Mouse (Mus musculus): ENCODE data around the gene Ttll8. TPM values are rescaled to one million over a fixed set of nuclear protein-coding genes. Genes with fewer than 3 reads are reported as not detected.

Gene Ttll8
- polyA plus RNA-seq, 1 experiment from 2014 or later = not detected

GRCm38 (mm10) chr15:88841160-88841559, 113.1 kb downstream of the Ttll8 start:
- no peak overlapping the region for H3K4me2 ChIP-seq (ENCODE audit: low read depth, severe bottlenecking)
- ATAC-seq (ENCODE audit: insufficient number of reproducible peaks, low FRiP score, low TSS enrichment, low read depth) (no peak), DNase-seq (ENCODE audit: low spot score) (no peak)
- no peaks in the 10 kb centered on the region for H3K27me3 ChIP-seq (ENCODE audit: control insufficient read depth, insufficient read depth, low read length)
- no peak overlapping the region for H3K9ac ChIP-seq (ENCODE audit: low read length)
- H3K4me3 ChIP-seq (ENCODE audit: low read depth, low read length) = no peak overlapping the region
- no peak overlapping the region for H3K27ac ChIP-seq (replicated peaks; ENCODE audit: low read depth, low read length)
- no peaks in the 10 kb centered on the region for H3K36me3 ChIP-seq (ENCODE audit: control insufficient read depth, insufficient read depth, low read length)
- peaks cover 32% of the 10 kb centered on the region for H3K4me1 ChIP-seq (ENCODE audit: control insufficient read depth, insufficient read depth, low read length)
- H3K9me3 ChIP-seq (ENCODE audit: control insufficient read depth, low read length) = no peaks in the 10 kb centered on the region
- WGBS = 87% methylated on average over 2 of the region's 2 CpGs

Other genes starting within 250 kb of the Ttll8 start
- gene Brd1, start 220.2 kb downstream of the Ttll8 start, polyA plus RNA-seq (2014; fragmentation: Nextera tagmentation; extraction: Ambion mirVana) = 30.4 and 30.9 TPM in 2 replicates
- 34.8 and 35.1 TPM in 2 replicates for gene Zbed4, start 202.8 kb downstream of the Ttll8 start, polyA plus RNA-seq (2014; fragmentation: Nextera tagmentation; extraction: Ambion mirVana)
- 11.5 and 12.0 TPM in 2 replicates for gene Alg12, start 135.1 kb downstream of the Ttll8 start, polyA plus RNA-seq (2014; fragmentation: Nextera tagmentation; extraction: Ambion mirVana)
- gene Creld2, start 134.8 kb downstream of the Ttll8 start, polyA plus RNA-seq (2014; fragmentation: Nextera tagmentation; extraction: Ambion mirVana) = 94.3 and 94.9 TPM in 2 replicates
- 34.5 and 43.9 TPM in 2 replicates for gene Pim3, start 92.2 kb downstream of the Ttll8 start, polyA plus RNA-seq (2014; fragmentation: Nextera tagmentation; extraction: Ambion mirVana)
- not detected in 2 replicates for gene Mlc1, start 24.6 kb upstream of the Ttll8 start, polyA plus RNA-seq (2014; fragmentation: Nextera tagmentation; extraction: Ambion mirVana)
- not detected in 2 replicates for gene Mov10l1, start 28.5 kb upstream of the Ttll8 start, polyA plus RNA-seq (2014; fragmentation: Nextera tagmentation; extraction: Ambion mirVana)
- 0.20 and 0.37 TPM in 2 replicates for gene Panx2, start 105.3 kb upstream of the Ttll8 start, polyA plus RNA-seq (2014; fragmentation: Nextera tagmentation; extraction: Ambion mirVana)
- gene Trabd, start 120.7 kb upstream of the Ttll8 start, polyA plus RNA-seq (2014; fragmentation: Nextera tagmentation; extraction: Ambion mirVana) = 46.9 and 49.0 TPM in 2 replicates
- 15.4 and 16.9 TPM in 2 replicates for gene Selenoo, start 134.7 kb upstream of the Ttll8 start, polyA plus RNA-seq (2014; fragmentation: Nextera tagmentation; extraction: Ambion mirVana)
- gene Tubgcp6, start 168.7 kb upstream of the Ttll8 start, polyA plus RNA-seq (2014; fragmentation: Nextera tagmentation; extraction: Ambion mirVana) = 22.6 and 23.5 TPM in 2 replicates
- 9.1 and 9.8 TPM in 2 replicates for gene Hdac10, start 174.3 kb upstream of the Ttll8 start, polyA plus RNA-seq (2014; fragmentation: Nextera tagmentation; extraction: Ambion mirVana)
- 14.3 and 15.2 TPM in 2 replicates for gene Mapk12, start 186.3 kb upstream of the Ttll8 start, polyA plus RNA-seq (2014; fragmentation: Nextera tagmentation; extraction: Ambion mirVana)
- gene Mapk11, start 195.2 kb upstream of the Ttll8 start, polyA plus RNA-seq (2014; fragmentation: Nextera tagmentation; extraction: Ambion mirVana) = 15.3 and 16.6 TPM in 2 replicates
- 122 and 125 TPM in 2 replicates for gene Plxnb2, start 226.4 kb upstream of the Ttll8 start, polyA plus RNA-seq (2014; fragmentation: Nextera tagmentation; extraction: Ambion mirVana)
- 19.4 and 19.8 TPM in 2 replicates for gene Dennd6b, start 242.1 kb upstream of the Ttll8 start, polyA plus RNA-seq (2014; fragmentation: Nextera tagmentation; extraction: Ambion mirVana)

Measured in limb, embryonic 11.5 days (tissue).